Mouse (Mus musculus): ENCODE results near the gene Adamts8. TPM values are rescaled to one million over a fixed set of nuclear protein-coding genes. Genes with fewer than 3 reads are reported as not detected.
A peak's percentile ranks its signal among the peaks of the same experiment; 100 is the strongest.

The Adamts8 gene
- polyA plus RNA-seq, 1 experiment from 2014 or later, result 4.1 TPM

- no peak overlapping the region for H3K9ac ChIP-seq (ENCODE audit: low read depth, low read length)
- no peaks in the 10 kb centered on the region for H3K27me3 ChIP-seq (replicated peaks; ENCODE audit: control insufficient read depth, insufficient read depth, low read length)
- 92% methylated on average over 5 of the region's 5 CpGs for WGBS
Observed at GRCm38 (mm10) chr9:30951461-30951860, 9.1 kb downstream of the Adamts8 start.

GRCm38 (mm10) chr9:30953287-30953686 lies 10.9 kb downstream of the Adamts8 start:
- DNase-seq (ENCODE audit: low spot score) (peak; percentile 51), ATAC-seq (ENCODE audit: low read depth) (peak; percentile 48; the same call in 1 of the 2 replicates)
- Histone ChIP-seq H3K27ac (replicated peaks; ENCODE audit: low read depth, low read length) (no peak overlapping the region), H3K9me3 (ENCODE audit: control insufficient read depth, low read length) (no peaks in the 10 kb centered on the region), H3K4me2 (ENCODE audit: low read depth, low read length) (no peak overlapping the region), H3K4me3 (ENCODE audit: low read depth, low read length) (no peak overlapping the region), H3K9ac (ENCODE audit: low read depth, low read length) (no peak overlapping the region), H3K27me3 (replicated peaks; ENCODE audit: control insufficient read depth, insufficient read depth, low read length) (no peaks in the 10 kb centered on the region), H3K36me3 (ENCODE audit: control insufficient read depth, insufficient read depth, low read length) (no peaks in the 10 kb centered on the region), H3K4me1 (ENCODE audit: control insufficient read depth, insufficient read depth, low read length) (peaks cover 6% of the 10 kb centered on the region; the same call in 1 of the 2 replicates)
- WGBS, result 51% methylated on average over 7 of the region's 8 CpGs

More at GRCm38 (mm10) chr9:30951461-30951860, 9.1 kb downstream of the Adamts8 start:
- no peak overlapping the region for H3K27ac ChIP-seq (replicated peaks; ENCODE audit: low read depth, low read length)
- H3K4me1 ChIP-seq (ENCODE audit: control insufficient read depth, insufficient read depth, low read length), result peaks cover 6% of the 10 kb centered on the region; the same call in 1 of the 2 replicates
- H3K4me3 ChIP-seq (ENCODE audit: low read depth, low read length), result no peak overlapping the region
- ATAC-seq (ENCODE audit: low read depth) (no peak; the same call in 1 of the 2 replicates), DNase-seq (ENCODE audit: low spot score) (no peak)
- no peak overlapping the region for H3K4me2 ChIP-seq (ENCODE audit: low read depth, low read length)
- no peaks in the 10 kb centered on the region for H3K9me3 ChIP-seq (ENCODE audit: control insufficient read depth, low read length)
- H3K36me3 ChIP-seq (ENCODE audit: control insufficient read depth, insufficient read depth, low read length), result no peaks in the 10 kb centered on the region

GRCm38 (mm10) chr9:30955246-30955645 lies 12.9 kb downstream of the Adamts8 start:
- DNase-seq (ENCODE audit: low spot score) (no peak), ATAC-seq (ENCODE audit: low read depth) (no peak)
- H3K27me3 ChIP-seq (replicated peaks; ENCODE audit: control insufficient read depth, insufficient read depth, low read length), result no peaks in the 10 kb centered on the region
- no peaks in the 10 kb centered on the region for H3K9me3 ChIP-seq (ENCODE audit: control insufficient read depth, low read length)
- H3K36me3 ChIP-seq (ENCODE audit: control insufficient read depth, insufficient read depth, low read length), result no peaks in the 10 kb centered on the region
- no peak overlapping the region for H3K4me3 ChIP-seq (ENCODE audit: low read depth, low read length)
- WGBS, result 78% methylated on average over 9 of the region's 9 CpGs
- no peak overlapping the region for H3K4me2 ChIP-seq (ENCODE audit: low read depth, low read length)
- H3K27ac ChIP-seq (replicated peaks; ENCODE audit: low read depth, low read length), result no peak overlapping the region
- no peak overlapping the region for H3K9ac ChIP-seq (ENCODE audit: low read depth, low read length)
- peaks cover 4% of the 10 kb centered on the region; the same call in 1 of the 2 replicates for H3K4me1 ChIP-seq (ENCODE audit: control insufficient read depth, insufficient read depth, low read length)

- H3K4me2 ChIP-seq (ENCODE audit: low read depth, low read length), result no peak overlapping the region
- no peak for DNase-seq (ENCODE audit: low spot score)
- H3K4me3 ChIP-seq (ENCODE audit: low read depth, low read length), result no peak overlapping the region
- no peak overlapping the region for H3K27ac ChIP-seq (replicated peaks; ENCODE audit: low read depth, low read length)
- H3K4me1 ChIP-seq (ENCODE audit: control insufficient read depth, insufficient read depth, low read length), result peaks cover 11% of the 10 kb centered on the region
- no peak for ATAC-seq (ENCODE audit: low read depth)
- 87% methylated on average over 4 of the region's 4 CpGs for WGBS
- H3K9me3 ChIP-seq (ENCODE audit: control insufficient read depth, low read length), result no peaks in the 10 kb centered on the region
- no peak overlapping the region for H3K9ac ChIP-seq (ENCODE audit: low read depth, low read length)
- no peaks in the 10 kb centered on the region for H3K36me3 ChIP-seq (ENCODE audit: control insufficient read depth, insufficient read depth, low read length)
- H3K27me3 ChIP-seq (replicated peaks; ENCODE audit: control insufficient read depth, insufficient read depth, low read length), result no peaks in the 10 kb centered on the region
Observed at GRCm38 (mm10) chr9:30963780-30964179, 21.4 kb downstream of the Adamts8 start.

- no peak overlapping the region for H3K4me2 ChIP-seq (ENCODE audit: low read depth, low read length)
- peak overlapping the region; percentile 42 for H3K27ac ChIP-seq (replicated peaks; ENCODE audit: low read depth, low read length)
- peak; percentile 93 for ATAC-seq (ENCODE audit: low read depth)
- H3K9me3 ChIP-seq (ENCODE audit: control insufficient read depth, low read length), result no peaks in the 10 kb centered on the region
- no peaks in the 10 kb centered on the region for H3K36me3 ChIP-seq (ENCODE audit: control insufficient read depth, insufficient read depth, low read length)
- H3K9ac ChIP-seq (ENCODE audit: low read depth, low read length), result no peak overlapping the region
- peak; percentile 93 for DNase-seq (ENCODE audit: low spot score)
- peaks cover 11% of the 10 kb centered on the region for H3K4me1 ChIP-seq (ENCODE audit: control insufficient read depth, insufficient read depth, low read length)
- no peaks in the 10 kb centered on the region for H3K27me3 ChIP-seq (replicated peaks; ENCODE audit: control insufficient read depth, insufficient read depth, low read length)
- 50% methylated on average over 10 of the region's 10 CpGs for WGBS
- H3K4me3 ChIP-seq (ENCODE audit: low read depth, low read length), result no peak overlapping the region
Observed at GRCm38 (mm10) chr9:30964685-30965084, 22.3 kb downstream of the Adamts8 start.

- Histone ChIP-seq H3K9ac (ENCODE audit: low read depth, low read length) (no peak overlapping the region), H3K36me3 (ENCODE audit: control insufficient read depth, insufficient read depth, low read length) (no peaks in the 10 kb centered on the region), H3K4me1 (ENCODE audit: control insufficient read depth, insufficient read depth, low read length) (peaks cover 11% of the 10 kb centered on the region), H3K9me3 (ENCODE audit: control insufficient read depth, low read length) (no peaks in the 10 kb centered on the region), H3K4me2 (ENCODE audit: low read depth, low read length) (no peak overlapping the region), H3K27ac (replicated peaks; ENCODE audit: low read depth, low read length) (no peak overlapping the region), H3K4me3 (ENCODE audit: low read depth, low read length) (no peak overlapping the region), H3K27me3 (replicated peaks; ENCODE audit: control insufficient read depth, insufficient read depth, low read length) (no peaks in the 10 kb centered on the region)
- DNase-seq (ENCODE audit: low spot score) (peak; percentile 43), ATAC-seq (ENCODE audit: low read depth) (no peak)
- WGBS, result 48% methylated on average over 7 of the region's 7 CpGs
Observed at GRCm38 (mm10) chr9:30966881-30967280, 24.5 kb downstream of the Adamts8 start.

GRCm38 (mm10) chr9:30968130-30968529 lies 25.8 kb downstream of the Adamts8 start:
- WGBS, result 86% methylated on average over 6 of the region's 6 CpGs
- H3K4me2 ChIP-seq (ENCODE audit: low read depth, low read length), result no peak overlapping the region
- H3K4me3 ChIP-seq (ENCODE audit: low read depth, low read length), result no peak overlapping the region
- ATAC-seq (ENCODE audit: low read depth) (no peak), DNase-seq (ENCODE audit: low spot score) (no peak)
- H3K9ac ChIP-seq (ENCODE audit: low read depth, low read length), result no peak overlapping the region
- H3K36me3 ChIP-seq (ENCODE audit: control insufficient read depth, insufficient read depth, low read length), result no peaks in the 10 kb centered on the region
- H3K4me1 ChIP-seq (ENCODE audit: control insufficient read depth, insufficient read depth, low read length), result peaks cover 11% of the 10 kb centered on the region
- no peaks in the 10 kb centered on the region for H3K9me3 ChIP-seq (ENCODE audit: control insufficient read depth, low read length)
- no peaks in the 10 kb centered on the region for H3K27me3 ChIP-seq (replicated peaks; ENCODE audit: control insufficient read depth, insufficient read depth, low read length)
- H3K27ac ChIP-seq (replicated peaks; ENCODE audit: low read depth, low read length), result no peak overlapping the region

GRCm38 (mm10) chr9:30970001-30970400 lies 27.6 kb downstream of the Adamts8 start:
- H3K4me1 ChIP-seq (ENCODE audit: control insufficient read depth, insufficient read depth, low read length), result peaks cover 11% of the 10 kb centered on the region
- H3K36me3 ChIP-seq (ENCODE audit: control insufficient read depth, insufficient read depth, low read length), result no peaks in the 10 kb centered on the region
- 74% methylated on average over 3 of the region's 3 CpGs for WGBS
- no peaks in the 10 kb centered on the region for H3K9me3 ChIP-seq (ENCODE audit: control insufficient read depth, low read length)
- H3K27me3 ChIP-seq (replicated peaks; ENCODE audit: control insufficient read depth, insufficient read depth, low read length), result no peaks in the 10 kb centered on the region
- ATAC-seq (ENCODE audit: low read depth) (no peak), DNase-seq (ENCODE audit: low spot score) (no peak)
- no peak overlapping the region for H3K27ac ChIP-seq (replicated peaks; ENCODE audit: low read depth, low read length)
- no peak overlapping the region for H3K4me2 ChIP-seq (ENCODE audit: low read depth, low read length)
- no peak overlapping the region for H3K9ac ChIP-seq (ENCODE audit: low read depth, low read length)
- no peak overlapping the region for H3K4me3 ChIP-seq (ENCODE audit: low read depth, low read length)

GRCm38 (mm10) chr9:30971967-30972366 lies 29.6 kb downstream of the Adamts8 start:
- 58% methylated on average over 4 of the region's 4 CpGs for WGBS
- Histone ChIP-seq H3K4me1 (ENCODE audit: control insufficient read depth, insufficient read depth, low read length) (peaks cover 2% of the 10 kb centered on the region), H3K4me3 (ENCODE audit: low read depth, low read length) (no peak overlapping the region), H3K4me2 (ENCODE audit: low read depth, low read length) (no peak overlapping the region), H3K27me3 (replicated peaks; ENCODE audit: control insufficient read depth, insufficient read depth, low read length) (no peaks in the 10 kb centered on the region), H3K9ac (ENCODE audit: low read depth, low read length) (no peak overlapping the region), H3K9me3 (ENCODE audit: control insufficient read depth, low read length) (no peaks in the 10 kb centered on the region), H3K27ac (replicated peaks; ENCODE audit: low read depth, low read length) (no peak overlapping the region), H3K36me3 (ENCODE audit: control insufficient read depth, insufficient read depth, low read length) (no peaks in the 10 kb centered on the region)
- ATAC-seq (ENCODE audit: low read depth) (no peak), DNase-seq (ENCODE audit: low spot score) (no peak)
